Mouse (Mus musculus): ENCODE data around the gene Fabp3. TPM values are rescaled to one million over a fixed set of nuclear protein-coding genes. Genes with fewer than 3 reads are reported as not detected.

Gene Fabp3
- total RNA-seq (2015) (not detected in 2 replicates), total RNA-seq (2017) (0.28 and 0.33 TPM in 2 replicates)

- peak; percentile 65 for ATAC-seq (ENCODE audit: poor library complexity, severe bottlenecking)
These were observed at the start of gene Fabp3, which contains the start of gene Gm10570 for GRCm38 (mm10) chr4:130308231-130309081. Gene Fabp3 (plus strand): TSS chr4:130308595. Gene Gm10570 (minus strand): TSS chr4:130308674.

- ATAC-seq (ENCODE audit: poor library complexity, severe bottlenecking) = no peak
These were observed 48.0 kb upstream of the Fabp3 start for GRCm38 (mm10) chr4:130260406-130260805.

- no peak for ATAC-seq (ENCODE audit: poor library complexity, severe bottlenecking)
These were observed 44.3 kb upstream of the Fabp3 start for GRCm38 (mm10) chr4:130264131-130264530.

DNA sequence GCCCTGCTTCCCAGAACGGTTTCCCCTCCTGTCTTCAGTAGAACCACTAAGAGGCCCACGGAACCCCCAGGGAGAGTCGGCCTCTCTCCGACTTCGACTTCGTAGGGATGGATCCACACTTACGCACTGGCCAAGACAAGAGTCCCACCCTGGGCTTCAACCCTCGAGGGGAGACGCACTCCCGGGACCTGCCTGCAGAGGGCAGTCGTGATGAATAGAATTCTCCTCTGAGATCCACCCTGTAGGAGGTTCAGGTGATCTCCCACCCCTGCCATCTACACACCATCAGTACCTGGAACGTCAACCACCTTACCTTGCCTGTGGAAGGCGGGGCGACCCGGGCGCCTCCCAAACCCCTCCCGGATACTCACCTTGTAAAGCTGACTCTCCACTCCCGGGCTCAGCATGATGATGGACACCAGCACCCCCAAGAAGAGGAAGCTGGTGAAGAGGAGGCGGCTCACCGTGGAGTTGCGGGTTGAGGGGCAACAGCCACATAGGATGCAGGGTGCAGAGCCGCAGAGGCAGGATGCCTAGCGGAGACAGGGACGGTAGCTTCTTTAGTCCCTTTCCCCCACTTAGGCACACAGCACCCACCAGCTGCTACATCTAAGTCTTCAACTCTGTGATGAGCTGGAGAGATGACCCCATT, 43.6 kb upstream of the Fabp3 start:
- ATAC-seq (ENCODE audit: poor library complexity, severe bottlenecking) = peak; percentile 84

GRCm38 (mm10) chr4:130266601-130267000, 41.8 kb upstream of the Fabp3 start:
- ATAC-seq (ENCODE audit: poor library complexity, severe bottlenecking) = peak; percentile 48

- ATAC-seq (ENCODE audit: poor library complexity, severe bottlenecking) = no peak
These were observed 41.3 kb upstream of the Fabp3 start for GRCm38 (mm10) chr4:130267069-130267468.

GRCm38 (mm10) chr4:130268736-130269135, 39.7 kb upstream of the Fabp3 start:
- ATAC-seq (ENCODE audit: poor library complexity, severe bottlenecking) = no peak

- no peak for ATAC-seq (ENCODE audit: poor library complexity, severe bottlenecking)
These were observed 38.3 kb upstream of the Fabp3 start for GRCm38 (mm10) chr4:130270089-130270488.

DNA sequence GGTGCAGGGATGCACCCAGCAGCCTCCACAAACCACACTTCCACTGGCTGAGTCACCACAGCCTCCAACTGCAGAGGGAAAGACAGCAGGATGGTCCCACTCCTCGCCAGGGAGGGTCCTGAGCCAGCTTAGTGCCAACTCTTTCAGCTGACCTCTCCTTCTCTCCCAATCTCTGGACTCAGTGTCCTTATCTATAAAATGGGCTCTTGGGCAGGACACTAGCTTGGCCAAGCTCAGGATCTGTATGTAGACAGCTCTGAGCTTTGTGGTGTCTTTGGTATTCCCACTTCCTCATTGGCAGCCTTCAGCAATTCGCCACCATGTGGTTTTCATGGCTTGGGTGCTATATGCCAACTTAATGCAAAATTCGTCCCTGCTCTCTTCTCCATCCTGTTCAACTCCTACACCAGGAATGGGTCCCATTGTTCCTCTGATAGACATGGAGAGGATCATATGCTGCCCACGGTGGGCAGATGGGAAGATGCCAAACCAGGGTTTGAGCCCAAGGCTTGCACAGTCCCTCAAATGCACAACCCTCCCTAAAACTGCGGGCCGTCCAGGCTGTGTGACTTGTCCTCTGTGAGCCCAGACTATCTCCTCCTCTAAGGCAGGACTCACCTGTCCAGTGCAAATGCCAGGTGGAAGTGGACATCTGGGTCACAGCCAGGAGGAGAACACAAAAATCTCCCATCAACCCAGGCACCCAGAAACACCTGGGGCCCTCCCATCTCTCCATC, 37.6 kb upstream of the Fabp3 start:
- peak; percentile 68 for ATAC-seq (ENCODE audit: poor library complexity, severe bottlenecking)

GRCm38 (mm10) chr4:130273698-130274345, 34.6 kb upstream of the Fabp3 start:
- ATAC-seq (ENCODE audit: poor library complexity, severe bottlenecking) = no peak

- ATAC-seq (ENCODE audit: poor library complexity, severe bottlenecking) = no peak
These were observed 33.9 kb upstream of the Fabp3 start for GRCm38 (mm10) chr4:130274346-130275015.

GRCm38 (mm10) chr4:130275016-130275822, 33.2 kb upstream of the Fabp3 start:
- ATAC-seq (ENCODE audit: poor library complexity, severe bottlenecking) = no peak

GRCm38 (mm10) chr4:130275823-130276105, 32.6 kb upstream of the Fabp3 start:
- no peak for ATAC-seq (ENCODE audit: poor library complexity, severe bottlenecking)

DNA sequence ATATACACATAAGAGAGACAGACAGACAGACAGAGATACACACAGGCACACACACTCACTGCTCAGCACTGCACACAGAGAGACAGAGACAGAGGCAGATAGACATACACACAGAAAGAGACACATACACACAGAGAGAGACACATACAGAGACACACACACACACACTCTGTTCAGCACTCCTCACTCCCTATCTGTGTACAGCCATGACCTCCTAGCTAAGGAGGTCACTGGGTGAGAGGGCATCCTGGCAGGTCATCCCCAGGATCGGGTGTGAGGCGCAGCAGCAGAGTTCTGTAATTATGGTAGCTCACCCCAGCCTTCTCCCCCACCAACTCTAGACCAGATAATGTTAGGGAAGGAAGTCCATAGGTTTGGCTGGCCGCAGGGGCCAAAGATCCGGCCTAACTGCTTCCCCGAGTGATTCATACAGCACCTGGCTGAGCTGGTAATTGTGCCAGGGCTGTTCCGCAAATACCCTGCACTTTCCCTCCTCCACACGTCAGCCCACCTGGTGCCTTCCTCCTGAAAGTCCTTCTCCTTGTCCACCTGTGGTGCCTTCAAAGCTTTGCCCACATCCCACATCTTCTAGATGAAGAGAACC, 31.7 kb upstream of the Fabp3 start:
- ATAC-seq (ENCODE audit: poor library complexity, severe bottlenecking) = no peak

- ATAC-seq (ENCODE audit: poor library complexity, severe bottlenecking) = no peak
These were observed 29.3 kb upstream of the Fabp3 start, which contains the start of gene Serinc2 for GRCm38 (mm10) chr4:130279105-130279504. Gene Serinc2 (minus strand): TSS chr4:130279205.

GRCm38 (mm10) chr4:130282856-130283255, 25.5 kb upstream of the Fabp3 start:
- no peak for ATAC-seq (ENCODE audit: poor library complexity, severe bottlenecking)

- peak; percentile 91 for ATAC-seq (ENCODE audit: poor library complexity, severe bottlenecking)
These were observed 24.6 kb upstream of the Fabp3 start for GRCm38 (mm10) chr4:130283826-130284225.

GRCm38 (mm10) chr4:130286531-130286930, 21.9 kb upstream of the Fabp3 start:
- ATAC-seq (ENCODE audit: poor library complexity, severe bottlenecking) = no peak

DNA sequence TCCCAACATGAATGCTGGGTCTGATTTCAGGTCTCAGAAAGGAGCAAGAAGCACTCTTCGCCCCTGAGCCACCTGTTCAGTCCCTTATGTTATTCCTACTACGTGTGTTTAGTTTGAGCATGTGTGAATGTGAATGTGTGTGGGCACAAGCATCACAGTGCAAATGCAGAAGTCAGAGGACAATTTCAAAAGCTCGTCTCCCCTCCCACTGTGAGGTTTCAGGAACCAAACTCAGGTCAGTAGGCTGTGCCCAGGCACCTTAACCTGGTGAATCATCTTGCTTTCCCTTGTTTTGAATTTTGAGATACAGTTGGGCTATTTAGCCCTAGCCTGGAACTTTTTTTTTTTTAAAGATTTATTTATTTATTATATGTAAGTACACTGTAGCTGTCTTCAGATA, 18.6 kb upstream of the Fabp3 start:
- peak; percentile 77 for ATAC-seq (ENCODE audit: poor library complexity, severe bottlenecking)
